Mouse (Mus musculus) limb, embryonic 11.5 days (tissue): ENCODE measurements around the gene Tmod1. TPM values are rescaled to one million over a fixed set of nuclear protein-coding genes. Genes with fewer than 3 reads are reported as not detected.

Source experiments
- ATAC-seq: fragments of 200-750 bp; cut with Nextera tagmentation; 2 replicates; pipeline ENCODE4 v1.8.0; 2017; ENCODE audit warnings: low read depth; ENCODE audit not compliant: insufficient number of reproducible peaks, low FRiP score, low TSS enrichment
- DNase-seq: peaks from one replicate; pipeline ENCODE4 v3.0.0-alpha.2; 2015; ENCODE audit warnings: low spot score
- H3K27ac ChIP-seq: fragments of 300-500 bp; sonication (generic); replicated peaks from 2 replicates; pipeline ENCODE4 v1.5.1; 2014; ENCODE audit warnings: low read depth, mild to moderate bottlenecking, low read length
- H3K27me3 ChIP-seq: fragments of 300-500 bp; sonication (generic); 2 replicates; pipeline ENCODE4 v1.6.1; 2014; ENCODE audit warnings: mild to moderate bottlenecking, low read length, mixed read lengths; ENCODE audit not compliant: control insufficient read depth, insufficient read depth
- H3K36me3 ChIP-seq: fragments of 300-500 bp; sonication (generic); 2 replicates; pipeline ENCODE4 v1.6.1; 2014; ENCODE audit warnings: mild to moderate bottlenecking, low read length, moderate library complexity, mixed read lengths; ENCODE audit not compliant: control insufficient read depth, insufficient read depth
- H3K4me1 ChIP-seq: fragments of 300-500 bp; sonication (generic); 2 replicates; pipeline ENCODE4 v1.6.1; 2014; ENCODE audit warnings: low read length, mixed read lengths; ENCODE audit not compliant: control insufficient read depth, insufficient read depth
- H3K4me2 ChIP-seq: fragments of 300-500 bp; sonication (generic); 2 replicates; pipeline ENCODE4 v1.6.1; 2014; ENCODE audit warnings: low read depth, mild to moderate bottlenecking, moderate library complexity; ENCODE audit not compliant: severe bottlenecking
- H3K4me3 ChIP-seq: fragments of 300-500 bp; sonication (generic); 2 replicates; pipeline ENCODE4 v1.5.1; 2014; ENCODE audit warnings: low read depth, low read length
- H3K9ac ChIP-seq: fragments of 300-500 bp; sonication (generic); 2 replicates; pipeline ENCODE4 v1.6.1; 2014; ENCODE audit warnings: mild to moderate bottlenecking, low read length
- H3K9me3 ChIP-seq: fragments of 300-500 bp; sonication (generic); 2 replicates; pipeline ENCODE4 v1.6.1; 2016; ENCODE audit warnings: low read length; ENCODE audit not compliant: control insufficient read depth
- WGBS: fragments of 180-500 bp; shearing (Covaris S2); extraction: QIAGEN DNeasy Blood & Tissue Kit; methylation state at CpG from one replicate; pipeline ENCODE4 v1.1.7; 2014; 5-methylcytosine and 5-hydroxymethylcytosine counted together
- polyA plus RNA-seq: library from polyadenylated mRNA; unstranded; fragments of >200 nt; fragmentation: Nextera tagmentation; extraction: Ambion mirVana; gene quantifications from 2 replicates; pipeline ENCODE4 v1.2.1, GENCODE M21; 2014

Tmod1 gene
- polyA plus RNA-seq, 1 experiment from 2014 or later = 2.1 TPM

DNA sequence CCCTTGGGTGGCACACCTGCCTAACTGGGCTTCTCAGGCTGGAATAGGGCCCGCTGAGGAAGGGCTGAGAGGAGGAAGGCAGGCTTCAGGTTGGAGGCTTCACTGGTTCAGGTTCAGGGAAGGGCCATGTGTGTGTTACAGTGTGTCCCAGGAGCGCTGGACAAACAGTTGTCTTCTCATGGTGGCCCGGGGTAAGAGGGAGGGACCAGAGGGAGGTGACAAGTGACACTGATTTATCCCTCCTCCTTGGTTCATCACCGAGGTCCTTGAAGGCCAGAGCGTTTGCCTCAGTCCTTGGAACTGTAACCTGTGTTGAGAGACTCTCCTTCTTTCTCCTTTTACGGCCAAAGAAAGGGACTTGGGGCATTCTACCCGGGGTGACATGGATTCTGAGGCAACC is 61.8 kb downstream of the Tmod1 start:
- DNase-seq = no peak
- Histone ChIP-seq H3K27me3 (no peaks in the 10 kb centered on the region), H3K9me3 (no peaks in the 10 kb centered on the region), H3K36me3 (no peaks in the 10 kb centered on the region), H3K4me3 (no peak overlapping the region), H3K9ac (no peak overlapping the region), H3K27ac (no peak overlapping the region), H3K4me2 (no peak overlapping the region), H3K4me1 (peaks cover 6% of the 10 kb centered on the region; the same call in 1 of the 2 replicates)
- no peak for ATAC-seq
- 52% methylated on average over 7 of the region's 7 CpGs for WGBS

DNA sequence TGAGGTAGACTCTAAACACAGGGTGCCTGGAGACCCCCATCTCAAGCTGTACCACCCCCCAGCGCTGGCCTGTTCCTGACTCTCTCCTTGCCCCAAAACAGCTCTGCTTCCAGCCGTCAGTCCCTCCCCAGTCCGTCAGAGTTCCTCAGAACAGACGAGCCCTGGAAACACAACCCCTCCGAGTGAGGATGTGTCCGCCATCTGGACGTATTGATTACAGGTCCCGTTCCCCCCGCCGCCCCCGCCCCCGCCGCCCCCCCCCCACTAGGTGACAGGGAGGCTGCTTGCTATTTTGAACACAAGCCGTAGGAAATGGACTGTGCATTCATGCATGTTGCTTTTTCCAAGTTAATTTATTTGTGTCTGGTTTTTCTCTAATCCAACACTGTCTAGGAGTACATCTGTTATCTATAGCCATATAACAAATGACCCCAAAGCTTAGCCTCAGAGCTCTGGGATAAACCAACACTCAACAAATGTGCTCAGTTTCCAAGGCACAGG is 62.5 kb downstream of the Tmod1 start:
- H3K4me3 ChIP-seq = no peak overlapping the region
- no peaks in the 10 kb centered on the region for H3K9me3 ChIP-seq
- H3K9ac ChIP-seq = no peak overlapping the region
- WGBS = 12% methylated on average over 14 of the region's 14 CpGs
- ATAC-seq (peak; percentile 62; the same call in 1 of the 2 replicates), DNase-seq (peak; percentile 38)
- H3K36me3 ChIP-seq = no peaks in the 10 kb centered on the region
- no peak overlapping the region for H3K4me2 ChIP-seq
- peaks cover 6% of the 10 kb centered on the region; the same call in 1 of the 2 replicates for H3K4me1 ChIP-seq
- 0 out of 2 replicates have a peak overlapping the region, but pooled peaks have one; percentile 47 for H3K27ac ChIP-seq
- H3K27me3 ChIP-seq = no peaks in the 10 kb centered on the region

DNA sequence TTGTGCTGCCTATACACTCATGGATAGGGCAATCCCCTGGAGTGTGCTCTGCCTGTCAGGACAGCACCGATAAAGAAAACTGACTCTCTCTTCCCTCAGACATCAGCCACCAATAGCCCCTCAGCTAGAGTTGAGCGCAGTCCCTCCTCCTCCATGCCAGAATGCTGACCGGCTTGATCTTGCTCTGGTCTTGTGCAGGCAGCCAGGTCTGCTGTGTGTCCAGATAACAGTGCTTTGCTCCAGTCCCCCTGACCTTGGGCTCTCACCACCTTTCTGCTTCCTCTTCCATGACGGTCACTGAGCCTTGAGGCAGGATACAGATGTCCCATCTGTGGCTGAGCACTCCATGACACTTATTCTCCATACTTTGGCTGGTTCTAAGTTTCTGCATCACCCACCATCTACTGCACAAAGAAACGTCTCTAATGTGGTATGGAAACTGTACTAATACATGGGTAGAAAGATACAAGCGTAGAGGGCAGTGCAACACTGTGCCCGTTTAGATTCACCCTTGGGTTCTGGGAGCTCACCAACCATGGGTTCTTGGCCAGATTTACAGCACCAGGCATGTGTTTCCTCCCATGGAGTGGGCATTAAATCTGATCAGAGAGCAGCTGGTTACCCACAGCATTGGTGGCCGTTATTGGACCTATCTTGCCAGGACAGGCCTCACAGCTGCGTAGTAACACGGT is 63.5 kb downstream of the Tmod1 start:
- Histone ChIP-seq H3K9ac (no peak overlapping the region), H3K4me1 (peaks cover 6% of the 10 kb centered on the region; the same call in 1 of the 2 replicates), H3K4me2 (no peak overlapping the region), H3K27me3 (no peaks in the 10 kb centered on the region), H3K36me3 (no peaks in the 10 kb centered on the region), H3K27ac (no peak overlapping the region), H3K9me3 (no peaks in the 10 kb centered on the region), H3K4me3 (no peak overlapping the region)
- whole genome bisulfite sequencing = 91% methylated on average over 10 of the region's 10 CpGs
- ATAC-seq (no peak), DNase-seq (no peak)

DNA sequence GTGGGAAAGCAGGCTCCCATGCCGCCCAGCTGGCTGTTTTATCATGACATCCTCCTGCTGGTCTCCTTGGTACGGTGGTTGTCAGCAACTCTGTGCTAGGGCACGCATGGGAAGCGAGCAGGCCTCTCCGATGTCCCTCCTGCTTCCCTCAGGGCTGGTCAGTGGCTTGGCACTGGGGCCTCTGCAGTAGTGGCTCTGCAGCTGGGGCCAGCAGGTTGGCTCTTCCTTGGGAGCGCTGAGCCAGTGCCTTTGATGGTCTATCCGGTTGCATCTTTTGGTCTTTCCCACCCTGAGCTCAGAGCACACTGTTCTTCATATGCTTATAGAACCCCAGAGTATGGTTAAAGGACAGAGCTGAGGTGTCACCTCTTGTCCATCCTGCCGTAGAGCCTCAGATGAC is 71.3 kb downstream of the Tmod1 start:
- WGBS = 91% methylated on average over 8 of the region's 8 CpGs
- H3K4me1 ChIP-seq = no peaks in the 10 kb centered on the region
- no peaks in the 10 kb centered on the region for H3K27me3 ChIP-seq
- H3K9me3 ChIP-seq = no peaks in the 10 kb centered on the region
- no peak overlapping the region for H3K4me2 ChIP-seq
- no peak overlapping the region for H3K4me3 ChIP-seq
- no peak overlapping the region for H3K27ac ChIP-seq
- H3K36me3 ChIP-seq = 0 out of 2 replicates have a peak, but pooled peaks cover 4% of the 10 kb centered on the region
- H3K9ac ChIP-seq = no peak overlapping the region
- DNase-seq (no peak), ATAC-seq (no peak)

DNA sequence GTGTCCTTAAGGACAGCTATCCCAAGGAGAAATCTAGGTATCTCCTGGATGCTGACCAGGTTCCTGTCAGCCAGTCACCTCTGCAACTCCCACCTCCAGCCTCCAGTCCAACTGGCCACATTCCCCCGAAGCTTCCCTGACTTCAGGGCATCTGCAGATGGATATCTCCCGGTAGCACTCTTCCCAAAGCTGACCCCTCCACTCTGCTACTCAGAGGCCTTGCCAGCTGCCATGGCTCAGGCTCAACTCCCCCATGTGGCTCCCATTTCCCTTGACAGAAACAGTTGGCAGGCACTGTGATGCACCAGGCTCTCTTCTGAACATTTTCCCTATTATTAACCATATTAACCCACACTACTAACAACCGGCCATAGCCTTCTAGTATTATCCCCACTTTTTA is 72.6 kb downstream of the Tmod1 start:
- Histone ChIP-seq H3K4me1 (no peaks in the 10 kb centered on the region), H3K4me2 (no peak overlapping the region), H3K27me3 (no peaks in the 10 kb centered on the region), H3K9ac (no peak overlapping the region), H3K27ac (no peak overlapping the region), H3K4me3 (no peak overlapping the region), H3K36me3 (peaks cover 12% of the 10 kb centered on the region; the same call in 1 of the 2 replicates), H3K9me3 (no peaks in the 10 kb centered on the region)
- ATAC-seq = no peak
- DNase-seq = no peak
- WGBS = 74% methylated on average over 3 of the region's 3 CpGs

DNA sequence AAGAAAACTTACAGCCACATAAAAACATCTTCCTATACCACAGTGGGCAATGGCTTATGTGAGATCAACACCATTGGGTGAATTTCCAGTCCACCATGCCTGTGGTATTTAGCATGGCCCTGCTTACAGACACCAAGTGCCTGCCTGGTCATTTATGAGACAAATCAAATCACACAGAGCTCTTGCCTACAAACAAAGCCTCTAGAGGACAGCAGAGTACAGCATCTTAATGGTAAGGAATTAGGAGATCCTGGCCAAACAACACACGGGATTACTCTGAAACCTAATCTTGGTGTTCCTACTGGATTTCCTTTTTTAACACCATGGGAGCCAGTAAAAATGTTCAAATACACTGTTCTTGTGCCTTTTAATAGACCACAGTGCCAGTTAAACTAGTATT is 76.6 kb downstream of the Tmod1 start:
- no peaks in the 10 kb centered on the region for H3K27me3 ChIP-seq
- 68% methylated on average over 1 of the region's 1 CpGs for WGBS
- H3K9me3 ChIP-seq = no peaks in the 10 kb centered on the region
- DNase-seq = no peak
- H3K4me1 ChIP-seq = no peaks in the 10 kb centered on the region
- H3K9ac ChIP-seq = no peak overlapping the region
- H3K36me3 ChIP-seq = peaks cover 43% of the 10 kb centered on the region
- H3K4me3 ChIP-seq = no peak overlapping the region
- no peak overlapping the region for H3K27ac ChIP-seq
- no peak for ATAC-seq
- no peak overlapping the region for H3K4me2 ChIP-seq

DNA sequence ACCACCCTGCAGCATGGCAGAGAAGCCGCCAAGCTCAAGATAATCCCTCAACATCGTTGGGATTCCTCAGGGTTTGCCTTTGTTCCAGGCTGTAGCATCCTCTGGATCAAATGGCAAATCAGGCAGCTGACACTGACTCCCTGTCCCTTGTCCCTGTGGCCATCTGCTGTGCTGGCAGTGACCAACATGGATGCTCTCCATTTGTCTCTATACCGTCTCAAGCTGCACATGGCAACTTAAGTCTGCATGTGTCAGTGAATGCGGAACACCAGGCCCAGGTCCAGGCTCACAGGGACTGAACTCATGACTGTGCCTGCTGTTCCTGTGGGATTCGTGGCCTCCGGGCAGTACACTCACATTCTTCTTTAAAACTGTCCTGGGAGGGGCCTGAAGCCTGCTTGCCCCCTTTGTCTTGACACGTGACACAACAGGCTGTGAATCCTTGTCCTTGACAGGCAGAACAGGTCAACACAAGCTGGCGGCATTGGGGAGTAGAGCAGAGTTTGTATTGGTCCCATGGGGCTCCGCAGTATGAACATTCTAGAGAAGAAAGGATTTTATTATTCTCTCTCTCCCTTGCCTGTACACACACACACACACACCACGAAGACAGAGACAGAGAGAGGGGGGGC is 77.9 kb downstream of the Tmod1 start:
- Histone ChIP-seq H3K9me3 (no peaks in the 10 kb centered on the region), H3K4me3 (no peak overlapping the region), H3K27me3 (no peaks in the 10 kb centered on the region), H3K4me2 (no peak overlapping the region), H3K4me1 (no peaks in the 10 kb centered on the region), H3K9ac (no peak overlapping the region), H3K27ac (no peak overlapping the region), H3K36me3 (peaks cover 46% of the 10 kb centered on the region)
- WGBS = 94% methylated on average over 10 of the region's 10 CpGs
- DNase-seq (no peak), ATAC-seq (no peak)

DNA sequence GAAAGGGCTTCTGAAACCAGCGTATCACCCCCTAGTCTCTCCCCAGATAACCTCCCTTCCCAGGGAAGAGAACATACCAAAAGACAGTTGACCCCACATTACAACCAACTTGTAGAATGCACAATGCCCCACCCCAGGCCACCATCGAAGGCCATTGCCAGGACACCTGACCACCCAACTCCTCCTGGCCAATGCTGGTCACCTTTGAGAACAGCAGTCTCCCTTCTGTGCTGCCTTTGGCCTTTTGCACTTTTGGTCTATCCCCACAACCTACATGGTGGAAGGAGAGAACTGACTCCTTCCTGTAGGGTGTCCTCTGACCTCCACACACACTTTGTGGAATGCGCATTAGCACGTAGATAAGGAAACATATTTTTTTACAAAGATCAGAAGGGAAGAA is 78.8 kb downstream of the Tmod1 start:
- H3K36me3 ChIP-seq = peaks cover 52% of the 10 kb centered on the region
- H3K27ac ChIP-seq = no peak overlapping the region
- WGBS = over 99% methylated on average over 4 of the region's 4 CpGs
- H3K4me2 ChIP-seq = no peak overlapping the region
- no peaks in the 10 kb centered on the region for H3K4me1 ChIP-seq
- no peak for DNase-seq
- no peak for ATAC-seq
- H3K9me3 ChIP-seq = no peaks in the 10 kb centered on the region
- H3K4me3 ChIP-seq = no peak overlapping the region
- no peak overlapping the region for H3K9ac ChIP-seq
- no peaks in the 10 kb centered on the region for H3K27me3 ChIP-seq
